Mouse (Mus musculus) left cerebral cortex, postnatal 25 days (tissue): ENCODE measurements around the gene Cyp2w1. TPM values are rescaled to one million over a fixed set of nuclear protein-coding genes. Genes with fewer than 3 reads are reported as not detected.

Source experiments
- DNase-seq, 2 experiments: peaks; one replicate each; pipeline ENCODE4 v3.0.0; 2022; ENCODE audit warnings: low spot score in 2 of 2, mixed read lengths in 1 of 2
- intact Hi-C: fragments of 180-260 bp; cut with DNase I; formaldehyde crosslinking; loops from one replicate; pipeline ENCODE4 v1.15.1; 2025
- total RNA-seq, 2 experiments: library from RNA; stranded (reverse); gene quantifications; 2 replicates each; pipeline ENCODE4 v1.2.3; 2021

The Cyp2w1 gene
- total RNA-seq, 2 experiments from 2014 or later = not detected

DNA sequence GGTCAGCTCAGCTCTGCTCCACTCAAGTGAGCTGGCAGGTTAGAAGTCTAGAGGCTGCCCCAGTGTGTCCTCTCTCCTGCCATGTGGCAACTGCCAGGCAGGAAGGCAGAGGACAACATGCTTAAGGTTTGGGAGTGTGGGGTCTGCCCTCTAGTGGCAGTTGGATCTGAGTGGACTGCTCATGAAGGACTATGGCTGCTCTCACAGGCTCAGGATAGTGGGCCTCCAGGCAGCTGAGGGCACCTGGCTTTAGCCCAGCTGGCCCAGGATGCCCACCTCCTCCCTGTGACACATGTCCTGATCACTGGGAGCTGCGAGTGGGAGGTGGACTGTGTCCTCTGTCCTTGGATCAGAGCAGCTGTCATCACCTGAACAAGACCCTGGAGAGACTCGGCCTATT lies 6.2 kb downstream of the Cyp2w1 start:
- peak in 1 of 2 experiments; percentile 49 for DNase-seq
- intact Hi-C loops = loop anchor here (10.0 kb wide), 1 partner anchor 306 kb away; no protein-coding TSS in a partner anchor

DNA sequence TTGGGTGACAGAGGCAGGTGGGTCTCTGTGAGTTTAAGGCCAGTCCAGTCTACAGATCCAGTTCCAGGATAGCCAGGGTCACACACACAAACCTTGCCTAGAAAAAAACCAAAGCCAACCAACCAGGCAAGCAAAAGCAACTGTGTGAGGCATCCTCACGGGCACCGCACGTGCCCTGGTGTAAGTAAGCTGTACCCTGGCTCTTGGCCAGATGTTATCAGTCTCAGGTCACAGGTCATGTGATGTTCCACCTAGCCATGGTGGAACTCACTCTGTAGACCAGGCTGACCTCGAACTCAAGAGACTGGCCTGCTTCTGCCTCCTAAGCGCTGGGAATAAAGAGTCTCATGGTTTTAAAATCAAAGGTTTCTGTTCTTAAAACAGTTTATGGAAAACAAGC lies 6.8 kb downstream of the Cyp2w1 start:
- DNase-seq = no peak
- intact Hi-C loops = loop anchor here (10.0 kb wide), 1 partner anchor 306 kb away; no protein-coding TSS in a partner anchor

DNA sequence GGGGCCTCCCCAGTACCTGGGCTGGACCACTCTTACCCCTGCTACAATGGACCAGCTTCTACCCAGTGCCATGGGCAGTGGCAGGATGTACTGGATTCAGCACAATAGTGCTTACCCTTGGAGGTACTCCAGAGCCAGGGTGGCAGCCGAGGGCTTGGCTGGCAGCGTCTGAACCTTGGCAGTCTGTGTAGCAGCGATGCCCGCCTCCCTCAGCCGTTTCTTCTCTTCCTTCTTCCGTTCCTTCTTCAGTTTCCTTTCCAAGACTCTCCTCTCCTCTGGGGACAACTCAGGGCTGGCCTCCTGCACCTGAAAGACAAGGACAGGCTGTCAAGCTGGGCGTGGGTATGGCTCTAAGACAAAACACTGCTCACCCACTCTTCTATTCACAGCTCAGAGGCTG lies 11.4 kb downstream of the Cyp2w1 start:
- intact Hi-C loops = loop anchor here (1.0 to 2.0 kb wide), 2 partner anchors 34 to 105 kb away; no protein-coding TSS in a partner anchor
- no peak for DNase-seq

DNA sequence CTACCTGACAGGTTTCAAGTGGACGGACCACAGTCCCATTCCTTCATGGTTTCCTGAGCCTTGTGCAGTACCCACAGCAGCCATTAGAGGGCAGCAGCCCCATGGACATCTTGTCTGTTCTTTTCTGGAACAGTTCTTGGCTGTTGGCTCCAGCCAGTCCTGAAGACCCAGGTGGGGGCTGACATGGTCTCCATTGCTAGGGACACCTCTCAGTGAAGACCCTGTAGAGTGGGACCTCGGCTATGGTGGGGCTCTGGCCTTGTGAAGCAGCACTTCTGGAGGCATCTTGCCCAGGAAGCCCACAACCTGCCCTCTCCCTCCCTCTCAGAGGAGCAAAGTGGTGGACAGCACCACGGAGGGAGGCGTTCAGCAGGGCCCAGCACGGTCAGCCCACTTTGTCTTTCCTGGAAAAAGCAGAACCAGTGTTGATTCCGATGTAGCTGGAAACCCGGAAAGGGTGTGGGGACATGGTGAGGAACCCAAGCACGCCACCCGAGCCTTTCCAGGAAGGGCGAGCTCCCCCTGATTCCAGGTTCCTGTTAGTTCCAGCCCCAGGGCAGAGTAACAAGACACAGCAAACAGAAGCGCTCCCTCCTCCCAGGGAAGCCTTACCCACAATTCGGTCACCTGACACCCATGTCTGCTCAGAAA lies 12.0 kb downstream of the Cyp2w1 start:
- intact Hi-C loops = loop anchor here (1.0 to 2.0 kb wide), 2 partner anchors 34 to 104 kb away; no protein-coding TSS in a partner anchor
- peak; percentile 87 to 92 for DNase-seq

DNA sequence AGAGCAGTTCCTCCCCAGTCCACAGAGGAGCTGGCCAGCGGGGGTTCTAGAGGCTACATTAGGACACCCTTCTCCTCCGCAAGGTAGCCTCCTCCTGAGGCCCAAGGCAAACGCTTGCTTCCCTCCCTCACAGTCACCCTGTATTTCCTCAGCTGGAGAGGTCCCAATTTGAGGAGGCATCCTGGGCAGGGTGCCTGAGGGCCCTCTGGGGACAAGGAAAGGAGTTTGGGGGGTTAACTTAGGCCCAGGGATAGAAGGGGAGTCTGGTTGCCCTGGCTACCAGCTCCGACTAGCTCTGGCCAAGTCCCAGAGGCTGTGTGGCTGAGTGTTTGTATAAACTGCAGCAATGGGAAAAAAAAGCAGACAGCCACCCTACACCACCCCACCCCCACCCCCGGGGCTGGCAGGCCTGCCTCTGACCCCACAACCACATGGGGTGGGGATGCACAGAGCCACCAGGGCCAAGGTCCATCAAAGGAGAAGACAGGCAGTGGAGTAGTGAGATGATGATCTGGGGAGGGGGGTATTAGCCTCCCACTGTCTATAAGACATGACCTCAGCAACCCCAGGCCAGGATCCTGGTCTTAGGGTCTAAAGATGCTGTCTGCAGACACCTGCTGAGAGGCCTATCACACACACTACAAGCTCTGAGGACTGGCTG lies 12.6 kb downstream of the Cyp2w1 start:
- DNase-seq = no peak
- intact Hi-C loops = loop anchor here (1.0 to 2.0 kb wide), 2 partner anchors 33 to 104 kb away; no protein-coding TSS in a partner anchor

DNA sequence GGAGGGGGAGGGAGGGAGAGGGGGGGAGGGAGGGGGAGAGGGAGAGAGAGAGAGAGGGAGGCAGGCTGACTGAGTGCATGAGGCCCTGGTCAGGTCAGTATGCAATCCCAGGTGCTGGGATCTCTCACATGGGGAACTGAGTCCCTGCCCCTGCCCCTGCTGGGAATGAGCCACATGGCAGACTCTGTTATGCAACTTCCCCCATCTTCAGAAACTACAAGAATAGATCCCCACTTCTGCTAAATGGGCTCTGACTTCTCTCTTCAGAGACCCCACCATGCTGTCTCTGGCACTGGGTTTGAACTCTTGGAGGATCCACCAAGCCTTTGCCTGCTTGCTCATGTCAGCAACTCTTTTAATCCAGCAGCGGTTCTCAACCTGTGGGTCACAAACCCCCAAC lies 13.4 kb downstream of the Cyp2w1 start:
- DNase-seq = peak in 1 of 2 experiments; percentile 57
- intact Hi-C loops = loop anchor here (2.0 kb wide), 1 partner anchor 103 kb away; no protein-coding TSS in a partner anchor

DNA sequence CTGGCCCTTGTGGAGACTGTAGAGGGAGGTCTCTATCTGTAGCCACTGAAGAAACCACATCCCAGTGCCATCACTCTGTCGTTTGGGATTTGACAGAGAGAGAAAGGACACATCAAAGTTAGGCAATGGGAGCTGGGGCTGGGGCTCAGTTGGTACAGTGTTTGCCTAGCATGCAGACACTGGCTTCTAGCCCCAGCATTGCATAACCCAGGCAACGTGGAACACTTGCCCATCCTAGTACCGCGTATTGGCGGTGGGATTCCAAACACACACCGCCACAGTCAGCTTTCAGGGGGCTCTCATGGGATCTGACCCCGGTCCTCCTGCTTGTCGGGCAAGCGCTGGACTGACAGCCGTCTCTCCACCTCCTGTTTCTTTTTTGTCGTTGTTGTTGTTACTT lies 14.1 kb downstream of the Cyp2w1 start:
- no peak for DNase-seq
- intact Hi-C loops = no loop called here

DNA sequence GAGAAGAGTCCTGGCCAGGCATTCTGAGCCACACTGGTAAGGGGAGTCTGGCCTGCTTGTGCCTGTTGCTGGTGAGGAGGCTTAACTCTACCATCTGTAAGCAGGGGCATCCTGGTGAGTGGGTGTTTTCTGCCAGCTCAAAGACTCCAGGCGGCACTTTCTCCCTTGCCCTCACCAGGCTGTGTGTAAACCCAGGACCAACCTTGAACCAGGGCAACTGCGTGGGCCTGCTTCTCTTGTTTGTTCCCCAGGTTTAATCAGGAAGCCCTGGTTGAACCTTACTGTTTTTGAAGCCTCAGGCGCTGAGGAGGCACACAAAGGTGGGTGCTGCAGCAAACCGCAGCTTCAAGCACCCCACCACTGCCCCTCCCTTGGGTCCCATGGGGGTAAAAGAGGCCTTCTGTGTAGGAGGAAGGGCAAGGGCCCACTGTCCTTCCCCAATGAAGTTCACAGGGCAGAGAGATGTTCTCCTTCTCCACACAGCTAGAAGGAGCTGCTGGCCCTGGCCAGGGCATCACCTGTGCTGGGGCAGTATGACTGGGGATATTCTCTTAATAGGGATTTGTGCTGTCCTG lies 15.6 kb downstream of the Cyp2w1 start:
- intact Hi-C loops = no loop called here
- no peak for DNase-seq

DNA sequence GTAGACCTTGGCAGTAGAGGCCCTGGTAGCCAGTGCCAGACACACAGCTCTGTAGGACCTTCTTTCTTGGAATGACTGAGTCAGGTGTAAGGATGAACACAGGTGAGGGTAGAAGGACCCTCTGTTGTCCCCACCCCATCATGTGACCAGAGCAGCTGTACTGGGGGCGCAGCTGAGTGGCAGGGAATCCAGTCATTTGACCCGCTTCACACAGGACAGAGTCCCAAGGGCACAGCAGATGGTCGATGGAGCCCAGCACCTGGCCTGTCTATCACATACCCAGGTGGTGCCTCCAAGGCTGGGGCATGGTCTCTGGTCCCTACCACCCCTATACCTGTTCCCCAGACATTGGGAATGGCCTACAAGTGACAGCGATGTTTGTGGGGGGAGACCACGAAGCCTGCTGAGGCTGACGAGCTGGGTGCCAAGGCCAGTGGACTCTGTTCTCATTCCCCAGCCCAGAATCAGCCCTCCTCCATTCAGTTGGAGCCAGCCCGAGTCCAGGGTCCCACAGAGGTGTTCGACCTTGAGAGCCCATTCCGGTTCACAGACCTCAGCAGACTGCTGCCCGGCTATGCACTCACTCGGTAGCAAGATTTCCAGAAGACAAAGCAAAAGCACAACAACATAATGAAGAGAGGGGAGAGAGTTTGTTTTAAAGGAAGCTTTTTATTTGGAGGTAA lies 16.4 kb downstream of the Cyp2w1 start:
- intact Hi-C loops = no loop called here
- no peak for DNase-seq

DNA sequence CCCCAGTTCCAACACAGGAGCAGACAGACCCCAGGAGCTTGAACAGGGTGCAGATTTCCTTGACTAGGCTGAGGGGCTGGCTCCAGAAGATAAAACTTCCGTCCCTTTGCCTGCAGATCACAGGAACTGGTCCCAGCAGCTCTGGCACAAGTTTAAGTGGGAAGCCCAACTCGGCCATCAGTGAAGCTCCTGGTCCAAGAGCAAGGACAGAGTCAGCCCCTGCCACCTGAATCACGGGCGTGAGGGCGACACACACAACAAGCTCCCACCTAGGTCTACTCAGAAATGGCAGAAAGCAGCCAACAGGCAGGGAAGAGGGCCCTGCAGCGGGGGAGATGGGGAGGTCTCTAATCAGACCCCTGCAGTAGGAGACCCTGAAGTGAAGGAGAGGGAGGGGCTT lies 17.9 kb downstream of the Cyp2w1 start:
- DNase-seq = no peak
- intact Hi-C loops = no loop called here

DNA sequence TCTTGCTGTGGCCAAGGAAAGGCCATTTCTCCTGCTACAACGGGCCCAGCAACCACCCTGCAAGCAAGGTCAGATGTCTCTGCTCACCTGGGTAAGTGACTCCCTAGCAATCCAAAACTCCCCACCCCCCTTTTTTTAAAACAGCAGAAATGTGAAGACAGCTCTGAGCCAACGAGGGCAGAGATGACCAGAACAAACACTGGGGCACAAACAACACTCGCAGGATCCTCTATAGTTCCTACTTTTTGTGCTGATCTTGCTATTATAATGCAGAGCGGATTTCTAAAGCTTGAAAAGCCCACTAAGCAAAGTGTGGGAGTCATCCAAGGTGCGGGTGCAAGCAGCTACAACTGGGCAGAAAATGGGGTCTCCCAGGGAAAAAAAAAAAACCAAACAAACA lies 18.7 kb downstream of the Cyp2w1 start:
- intact Hi-C loops = no loop called here
- DNase-seq = no peak

DNA sequence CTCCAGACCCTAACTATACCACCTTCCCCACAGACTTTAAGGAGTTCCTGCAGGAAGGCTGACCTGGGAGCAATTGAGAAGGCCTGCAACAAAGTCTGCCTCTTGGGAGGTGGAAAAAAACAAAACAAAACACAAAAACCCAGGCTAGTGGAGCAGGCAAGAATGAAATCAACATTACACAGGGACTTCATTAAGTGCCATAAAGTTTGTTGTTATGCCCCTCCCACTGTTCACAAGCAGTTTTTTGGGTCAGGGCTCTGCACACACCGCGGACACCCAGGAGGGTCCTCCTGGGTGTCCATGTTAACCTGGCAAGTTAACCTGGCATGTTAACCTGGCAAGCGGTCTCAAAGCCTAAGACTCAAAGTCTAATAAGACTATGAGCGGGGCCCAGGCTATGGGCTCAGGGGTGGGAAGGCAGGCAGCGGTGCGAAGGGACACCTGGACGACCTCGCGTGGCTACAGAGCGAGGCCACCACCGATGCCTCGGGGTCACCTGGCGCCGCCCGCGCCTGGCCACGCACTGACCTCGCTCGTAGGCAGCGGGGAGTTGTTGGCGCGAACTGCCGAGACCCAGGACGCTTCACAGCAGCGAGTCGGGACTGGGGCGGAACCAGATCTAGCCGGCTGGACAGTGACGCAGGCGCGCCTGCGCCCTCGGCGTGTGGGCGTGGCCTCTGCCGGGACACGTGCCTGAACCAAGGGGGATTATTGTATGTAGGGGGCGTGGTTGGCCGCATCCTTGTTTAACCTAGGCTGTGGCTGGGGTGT lies 19.4 kb downstream of the Cyp2w1 start:
- intact Hi-C loops = no loop called here
- peak; percentile 87 to 90 for DNase-seq

DNA sequence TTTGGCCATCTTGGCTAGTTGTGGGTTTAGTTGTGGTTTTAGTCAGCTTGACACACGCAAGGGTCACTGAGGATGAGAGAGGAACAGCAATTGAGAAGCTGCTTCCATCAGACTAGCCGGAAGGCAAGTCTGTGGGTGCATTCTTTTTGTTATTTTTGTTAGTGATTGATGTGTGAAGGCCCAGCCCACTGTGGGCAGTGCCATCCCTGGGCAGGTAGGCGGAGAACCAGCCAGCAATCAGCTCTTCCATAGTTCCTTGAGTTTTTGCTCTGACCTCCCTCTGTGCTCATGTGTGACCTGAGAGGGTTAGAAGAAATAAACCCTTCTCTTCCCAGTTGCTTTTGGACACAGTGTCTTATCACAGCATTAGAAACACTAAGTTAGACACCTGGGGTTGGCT lies 20.7 kb downstream of the Cyp2w1 start:
- no peak for DNase-seq
- intact Hi-C loops = no loop called here

DNA sequence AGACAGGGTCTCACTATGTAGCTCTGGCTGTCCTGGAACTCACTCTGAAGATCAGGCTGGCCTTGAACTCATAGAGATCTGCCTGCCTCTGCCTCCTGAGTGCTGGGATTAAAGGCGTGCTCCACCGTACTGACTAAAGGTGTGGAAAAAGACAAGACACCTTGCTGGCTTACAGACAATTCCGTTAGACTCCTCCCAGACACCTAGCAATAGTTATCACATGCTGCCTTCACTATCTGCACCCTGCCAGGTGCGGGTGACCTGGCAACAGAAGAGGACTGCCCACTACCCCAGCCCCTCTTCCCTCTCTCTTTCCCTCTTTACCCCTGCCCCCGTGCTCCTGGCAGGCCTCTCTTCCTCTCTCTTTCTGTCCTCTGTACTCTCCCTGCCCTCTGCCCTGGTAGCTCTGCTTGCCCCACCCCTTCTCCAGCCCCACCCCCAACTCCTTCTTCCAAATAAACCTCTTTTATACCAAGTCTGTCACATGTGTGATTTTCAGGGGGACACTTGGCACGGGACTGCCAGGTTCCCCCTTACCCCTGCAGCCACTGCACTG lies 21.6 kb downstream of the Cyp2w1 start:
- intact Hi-C loops = no loop called here
- DNase-seq = no peak

DNA sequence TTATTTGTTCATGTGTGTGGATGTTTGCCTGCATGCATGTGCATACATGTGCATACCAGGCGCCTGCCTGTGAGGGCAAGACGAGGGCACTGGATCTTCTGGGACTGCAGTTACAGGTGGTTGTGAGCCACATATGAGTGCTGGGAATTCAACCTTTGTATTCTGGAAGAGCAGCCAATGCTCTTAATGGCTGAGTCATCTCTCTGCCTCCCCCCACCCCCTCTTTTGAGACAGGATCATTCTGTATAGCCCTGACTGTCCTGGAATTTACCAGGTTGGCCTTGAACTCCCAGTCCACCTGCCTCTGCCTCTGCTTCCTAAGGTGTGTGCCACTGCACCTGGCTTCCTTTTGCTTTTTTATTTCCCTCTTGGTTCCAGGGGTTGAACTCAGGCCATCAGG lies 22.4 kb downstream of the Cyp2w1 start:
- intact Hi-C loops = no loop called here
- DNase-seq = no peak

DNA sequence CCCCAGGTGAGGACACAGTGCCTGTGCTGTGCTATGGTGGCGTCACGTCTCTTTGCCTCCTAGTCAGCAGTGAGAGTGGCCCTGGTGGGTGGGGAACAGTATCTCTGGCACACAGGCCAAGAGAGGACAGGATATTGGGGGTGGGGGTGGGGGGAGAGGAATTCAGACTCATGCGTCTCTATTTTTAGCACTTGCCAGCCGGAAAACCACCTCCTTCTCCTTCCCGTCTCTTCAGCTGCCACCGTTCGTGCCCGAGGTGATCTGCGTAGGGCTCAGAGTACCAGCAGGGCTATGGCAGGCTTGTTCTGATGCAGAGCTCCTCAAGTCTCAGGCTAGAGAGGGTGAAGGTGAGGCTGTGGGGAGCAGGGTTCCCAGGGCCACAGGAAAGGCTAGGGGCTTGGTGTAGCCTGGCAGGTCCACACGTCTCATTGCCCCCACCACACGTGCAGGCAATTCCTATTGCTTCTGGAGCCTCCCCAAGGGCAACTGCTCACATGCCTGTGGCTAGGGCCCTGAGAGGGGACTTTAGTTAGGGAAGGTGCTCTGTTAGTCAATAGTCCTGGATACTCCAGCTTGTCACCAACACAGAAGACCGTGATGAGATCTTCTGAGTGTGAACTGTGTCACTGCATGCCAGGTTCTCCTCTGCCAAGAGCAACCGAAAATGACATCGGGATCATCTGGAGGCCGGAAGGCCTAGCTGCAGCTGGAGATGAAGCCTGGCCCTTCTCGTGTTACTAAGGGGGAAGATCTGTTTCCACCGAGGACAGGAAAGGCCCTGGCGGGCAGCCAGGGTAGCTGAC lies 25.3 kb downstream of the Cyp2w1 start, which contains the start of gene Gpr146:
TSS of gene Gpr146 (plus strand) at position 230 of the 803 bp plus-strand sequence.
- intact Hi-C loops = no loop called here
- DNase-seq = peak in 1 of 2 experiments; percentile 47

DNA sequence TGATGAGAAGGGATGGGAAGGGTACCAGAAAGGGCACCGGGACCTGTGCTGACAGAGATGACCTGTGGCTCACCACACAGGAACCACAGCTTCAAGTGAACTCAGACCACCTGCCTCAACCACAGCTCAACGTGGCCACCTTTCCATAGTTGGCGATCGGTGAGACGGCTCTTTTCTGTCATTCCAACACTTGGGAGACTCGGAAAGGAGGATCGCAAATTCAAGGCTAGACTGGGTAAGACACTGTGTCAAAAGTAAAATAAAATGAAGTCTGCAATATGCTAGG lies 25.8 kb downstream of the Cyp2w1 start:
- DNase-seq = no peak
- intact Hi-C loops = no loop called here

DNA sequence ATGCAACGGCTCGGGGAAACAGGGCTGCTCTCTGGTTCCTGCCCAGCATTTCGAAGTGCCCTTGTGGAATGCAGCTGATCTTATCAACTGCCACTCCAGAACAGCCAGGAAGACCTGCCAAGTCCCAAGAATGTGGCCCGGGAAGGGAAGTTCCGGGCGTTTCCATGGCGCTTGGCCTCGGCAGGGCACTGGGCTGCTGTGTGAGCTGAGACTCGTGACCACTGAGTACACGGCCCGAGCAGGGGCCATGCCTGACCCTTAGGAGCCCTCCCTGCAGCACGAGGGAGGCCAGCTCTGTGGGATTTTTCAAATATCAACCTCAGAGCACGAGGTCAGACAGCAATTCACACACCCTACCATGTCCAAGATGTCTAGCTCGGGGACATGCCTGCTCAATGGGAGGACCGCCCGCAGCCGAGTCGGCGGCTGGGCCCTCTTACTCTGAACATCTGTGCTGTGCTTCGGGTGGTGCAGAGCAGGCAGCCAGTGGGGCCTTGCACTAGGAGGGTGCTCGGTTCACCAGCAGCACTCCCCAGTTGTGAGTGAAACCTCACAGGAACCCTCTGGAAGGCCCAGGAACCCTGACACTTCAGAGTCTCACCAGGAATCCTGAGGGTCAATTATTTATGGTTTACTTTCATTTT lies 26.7 kb downstream of the Cyp2w1 start:
- intact Hi-C loops = no loop called here
- DNase-seq = no peak
